ENCODE assay signal across 28 mouse cellular contexts in genomic region chr14:76662871-76663270, GRCm38 (mm10).
DNase-seq lines count a peak whose midpoint lies in the region; ATAC-seq lines count a peak whose summit lies in the region.
"Had no signal": no experiment of that assay in that cellular context is flagged by ENCODE, and none has a peak within 500 bp of the region (broad histone marks: within the 10 kb centered on the region; RNA-seq: fewer than 3 reads in every experiment).

No protein-coding gene starts in this region.

- ATAC-seq in intestine, embryonic 15.5 days: 0 out of 2 replicates have a peak, but pooled peaks have one; percentile 35
- ATAC-seq: forebrain, embryonic 14.5 days; hindbrain, postnatal 0 days; liver, postnatal 0 days; midbrain, embryonic 16.5 days had no signal

- no peaks in the 10 kb centered on the region for H3K27me3 ChIP-seq in intestine, embryonic 15.5 days (replicated peaks)
- H3K27me3 ChIP-seq: heart, embryonic 12.5 days; limb, embryonic 12.5 days; neural tube, embryonic 13.5 days; stomach, embryonic 15.5 days had no signal

- 55% methylated on average over 7 of the region's 7 CpGs for WGBS in intestine, embryonic 15.5 days

- peaks cover 17% of the 10 kb centered on the region for H3K4me1 ChIP-seq in intestine, embryonic 15.5 days (replicated peaks)

- peak; percentile 56 for DNase-seq in urinary bladder, postnatal 14 days (ENCODE audit: low spot score)
- no peak for DNase-seq in urinary bladder, postnatal 36 days (ENCODE audit: low spot score in 2 of 2)
- DNase-seq in lung, postnatal 25 days (ENCODE audit: low spot score): peak; percentile 55
- DNase-seq in layer of hippocampus, adult 11-12 months (ENCODE audit: low spot score): no peak
- DNase-seq in spleen, postnatal 36 days (ENCODE audit: low spot score in 2 of 2): no peak
- DNase-seq in cerebellum, adult 9-11 months: no peak
- DNase-seq: adrenal gland, postnatal 36 days; cerebellum, adult 9-10 months; heart, postnatal 10 days; kidney, adult 2 months; kidney, postnatal 25 days; liver, postnatal 0 days; retina, postnatal 1 day; right cerebral cortex, postnatal 25 days; spleen, adult 18-20 months; thymus, adult 2 months; thymus, postnatal 4 days had no signal

- H3K4me3 ChIP-seq in intestine, embryonic 15.5 days (replicated peaks): no peak overlapping the region
- H3K4me3 ChIP-seq: heart, embryonic 12.5 days; hindbrain, embryonic 10.5 days; limb, embryonic 12.5 days; myocyte; neural tube, embryonic 13.5 days; stomach, embryonic 15.5 days had no signal

- no peaks in the 10 kb centered on the region for H3K36me3 ChIP-seq in intestine, embryonic 15.5 days
- H3K36me3 ChIP-seq: heart, embryonic 12.5 days; hindbrain, embryonic 10.5 days; limb, embryonic 12.5 days; neural tube, embryonic 13.5 days; stomach, embryonic 15.5 days had no signal

- no peak overlapping the region for H3K4me2 ChIP-seq in intestine, embryonic 15.5 days (replicated peaks)
- H3K4me2 ChIP-seq: heart, embryonic 12.5 days; limb, embryonic 12.5 days; liver, embryonic 11.5 days; neural tube, embryonic 13.5 days; stomach, embryonic 15.5 days had no signal

- no peak overlapping the region for H3K9ac ChIP-seq in intestine, embryonic 15.5 days
- H3K9ac ChIP-seq: heart, embryonic 12.5 days; limb, embryonic 12.5 days; liver, postnatal 0 days; neural tube, embryonic 13.5 days; stomach, embryonic 15.5 days had no signal

- no peak overlapping the region for H3K27ac ChIP-seq in intestine, embryonic 15.5 days
- H3K27ac ChIP-seq: hindbrain, embryonic 10.5 days; hindbrain, postnatal 0 days; limb, embryonic 12.5 days; neural tube, embryonic 13.5 days; stomach, embryonic 15.5 days had no signal

- H3K9me3 ChIP-seq in intestine, embryonic 15.5 days: no peaks in the 10 kb centered on the region
- H3K9me3 ChIP-seq: heart, embryonic 12.5 days; hindbrain, embryonic 10.5 days; limb, embryonic 12.5 days; neural tube, embryonic 13.5 days; stomach, embryonic 15.5 days had no signal

Comparison
In these comparisons a context has a peak if more than half of its experiments do, and no peak if none do; other contexts are left out.
1. DNase-seq: peak in urinary bladder, postnatal 14 days (single experiment) and lung, postnatal 25 days (single experiment); none in urinary bladder, postnatal 36 days (0 of 2), layer of hippocampus, adult 11-12 months (single experiment), spleen, postnatal 36 days (0 of 2) and cerebellum, adult 9-11 months (single experiment).